Mouse (Mus musculus) kidney, adult 8-10 months (tissue): Measurements from ENCODE around the gene Crybg3.

ENCODE experiments used
- DNase-seq, 2 experiments: peaks; one replicate each; pipeline ENCODE4 v3.0.0; 2022

Gene Crybg3

DNA sequence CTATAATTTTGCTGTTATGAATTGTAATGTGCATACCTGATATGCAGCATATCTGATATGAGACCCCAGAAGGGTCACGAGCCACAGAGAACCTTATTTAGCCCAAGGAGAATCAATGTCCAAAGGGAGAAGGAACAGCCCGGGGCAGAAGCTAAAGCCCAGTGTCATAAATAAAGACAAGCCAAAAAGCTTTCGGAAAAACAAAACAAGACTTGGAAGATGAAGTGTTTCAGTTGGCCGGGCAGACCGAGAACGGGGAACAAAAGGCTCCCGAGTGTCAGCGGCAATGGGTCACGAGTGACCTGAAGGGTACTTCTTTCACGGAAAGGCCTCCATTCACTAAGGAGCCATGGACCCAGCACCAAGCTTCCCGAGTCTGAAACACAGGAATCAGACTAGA, 26.8 kb downstream of the Crybg3 start:
- DNase-seq, result no peak

DNA sequence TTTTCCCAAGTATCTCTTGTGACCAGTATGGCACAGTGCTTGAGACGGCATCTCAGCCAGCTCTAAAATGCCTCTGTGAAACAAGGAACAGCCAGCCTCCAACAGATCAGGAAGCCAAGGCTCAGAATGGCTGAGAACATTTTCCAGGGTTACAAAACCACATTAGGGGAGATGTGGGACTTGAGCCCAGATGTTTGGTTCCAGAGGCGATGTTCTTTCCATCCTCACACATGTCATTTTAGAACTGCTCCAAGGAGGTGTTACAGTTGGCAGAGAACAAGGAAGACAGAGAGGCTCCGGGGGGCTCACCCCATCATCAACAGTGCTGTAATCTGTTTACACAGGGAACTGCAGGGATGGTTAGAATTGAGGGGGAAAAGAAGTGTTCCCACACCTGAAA, 28.1 kb downstream of the Crybg3 start:
- DNase-seq, result no peak

DNA sequence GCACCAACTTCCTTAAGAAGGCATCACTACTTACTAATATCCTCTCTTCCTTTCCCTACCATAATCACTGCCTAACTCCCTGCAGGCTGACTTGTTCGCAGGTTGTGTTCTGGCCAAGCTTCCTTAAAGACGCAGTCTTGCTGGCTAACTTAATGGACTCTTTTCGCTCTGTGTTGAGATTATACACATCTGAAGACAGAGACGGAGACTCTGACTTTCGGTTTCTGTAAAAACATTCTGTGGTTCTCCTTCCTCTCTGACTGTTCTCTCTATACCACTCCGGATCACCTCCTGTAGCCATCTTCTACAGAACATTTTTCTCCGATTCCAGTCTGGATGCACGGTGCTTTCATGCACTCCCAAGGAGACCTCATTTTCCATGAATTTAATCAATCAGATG, 30.0 kb downstream of the Crybg3 start:
- DNase-seq, result no peak

DNA sequence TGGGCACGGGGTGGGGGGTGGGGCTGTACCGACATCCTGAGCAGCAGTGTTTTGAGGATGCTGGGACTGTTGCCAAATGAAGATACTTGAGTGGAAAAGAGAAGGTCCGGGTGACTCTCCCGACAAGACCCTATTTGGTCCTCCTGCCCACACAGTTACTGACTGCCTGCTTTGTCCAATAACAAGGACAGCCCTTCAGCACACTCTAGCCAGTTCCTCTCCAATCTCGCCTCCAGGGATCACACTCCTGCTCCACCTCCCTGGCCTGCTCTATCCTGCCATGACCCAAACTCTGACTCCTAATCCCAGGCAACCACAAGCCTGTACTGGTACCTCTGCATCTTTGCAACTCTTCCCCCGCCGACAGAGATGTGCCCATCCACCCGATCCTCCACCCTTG, 30.9 kb downstream of the Crybg3 start:
- DNase-seq, result no peak

DNA sequence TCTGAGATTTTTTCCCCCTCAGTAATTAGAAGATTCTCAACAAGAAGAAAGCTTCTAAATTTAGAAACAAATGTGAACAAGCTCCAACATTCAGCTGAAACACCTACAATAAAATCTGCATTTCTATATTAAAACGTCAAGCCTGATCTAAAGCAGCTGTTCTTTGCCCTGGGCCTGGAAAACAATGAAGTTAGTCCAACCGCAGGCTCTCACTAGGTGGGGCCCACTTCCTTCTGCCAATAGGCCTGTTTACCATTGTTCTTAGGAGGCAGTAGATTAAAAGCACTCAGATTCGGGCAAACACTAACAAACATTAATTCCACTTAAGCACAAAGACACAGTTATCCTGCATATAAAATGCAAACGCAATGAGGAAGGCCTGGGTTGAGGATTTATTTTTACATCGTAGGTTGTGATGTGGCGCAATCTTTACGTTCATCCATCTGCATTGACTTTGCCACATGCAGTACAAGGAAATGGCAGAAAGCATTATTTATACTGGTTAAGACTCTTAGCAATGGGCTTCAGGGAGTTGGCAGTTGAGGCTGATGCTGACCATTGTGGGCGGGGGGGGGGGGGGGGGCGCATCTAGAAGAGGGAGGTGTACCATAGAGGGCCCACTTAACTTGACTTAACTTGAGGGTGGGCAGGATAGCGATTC, 32.9 kb downstream of the Crybg3 start:
- DNase-seq, result no peak

DNA sequence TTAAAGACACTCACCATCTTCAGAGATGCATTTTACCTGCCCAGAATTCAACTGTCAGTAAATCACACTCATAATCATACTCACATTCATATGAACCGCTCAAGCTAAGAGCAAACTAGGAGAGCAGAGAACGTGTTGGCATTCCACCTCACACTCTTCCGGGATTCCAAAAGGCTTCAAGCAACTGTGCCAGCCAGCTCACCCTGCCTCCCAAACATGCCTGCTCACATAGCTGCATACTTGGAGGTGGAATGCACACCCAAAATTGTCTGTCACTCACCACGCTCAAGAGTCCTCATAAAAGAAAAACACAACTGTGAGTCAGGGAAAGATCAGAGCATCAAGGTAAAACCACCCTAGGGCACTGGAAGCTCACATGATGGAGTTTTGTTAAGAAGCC, 34.3 kb downstream of the Crybg3 start:
- DNase-seq, result no peak

DNA sequence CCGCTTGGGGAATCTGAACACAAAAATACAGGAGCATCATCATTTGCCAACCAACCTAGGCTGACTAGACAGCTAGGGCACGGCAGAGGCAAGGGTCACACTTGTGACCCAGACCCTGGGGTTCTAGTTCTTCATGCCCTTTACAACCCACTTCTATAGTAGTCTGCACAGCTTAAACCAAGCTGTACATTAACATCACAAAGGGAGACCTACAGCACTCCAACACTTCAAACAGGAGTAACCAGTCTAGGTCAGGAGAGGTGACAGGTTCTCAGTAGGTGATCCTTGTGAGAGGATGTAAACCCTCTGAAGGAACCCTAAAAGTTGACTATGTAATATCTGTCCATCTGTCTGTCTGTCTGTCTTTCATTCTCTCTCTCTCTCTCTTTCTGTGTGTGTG, 35.1 kb downstream of the Crybg3 start:
- no peak for DNase-seq

DNA sequence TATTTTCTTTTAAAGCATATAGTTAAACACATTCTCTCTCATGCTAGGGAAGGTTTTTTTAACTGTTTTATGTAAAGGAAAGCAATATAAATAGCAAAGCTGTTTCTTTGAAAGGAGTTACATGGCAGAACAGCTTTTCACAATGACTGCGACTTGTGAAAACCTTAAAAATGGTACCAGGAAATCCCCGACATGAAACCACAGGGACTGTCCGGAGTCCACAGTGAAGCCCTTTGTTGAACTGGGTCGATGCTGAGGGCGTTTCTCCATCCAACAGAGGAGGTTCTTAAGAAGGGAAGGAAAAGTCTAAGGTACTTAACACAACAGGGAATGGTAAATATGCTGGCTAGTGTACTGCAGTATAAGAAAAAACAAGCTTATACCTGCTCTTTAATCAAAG, 36.8 kb downstream of the Crybg3 start:
- no peak for DNase-seq

DNA sequence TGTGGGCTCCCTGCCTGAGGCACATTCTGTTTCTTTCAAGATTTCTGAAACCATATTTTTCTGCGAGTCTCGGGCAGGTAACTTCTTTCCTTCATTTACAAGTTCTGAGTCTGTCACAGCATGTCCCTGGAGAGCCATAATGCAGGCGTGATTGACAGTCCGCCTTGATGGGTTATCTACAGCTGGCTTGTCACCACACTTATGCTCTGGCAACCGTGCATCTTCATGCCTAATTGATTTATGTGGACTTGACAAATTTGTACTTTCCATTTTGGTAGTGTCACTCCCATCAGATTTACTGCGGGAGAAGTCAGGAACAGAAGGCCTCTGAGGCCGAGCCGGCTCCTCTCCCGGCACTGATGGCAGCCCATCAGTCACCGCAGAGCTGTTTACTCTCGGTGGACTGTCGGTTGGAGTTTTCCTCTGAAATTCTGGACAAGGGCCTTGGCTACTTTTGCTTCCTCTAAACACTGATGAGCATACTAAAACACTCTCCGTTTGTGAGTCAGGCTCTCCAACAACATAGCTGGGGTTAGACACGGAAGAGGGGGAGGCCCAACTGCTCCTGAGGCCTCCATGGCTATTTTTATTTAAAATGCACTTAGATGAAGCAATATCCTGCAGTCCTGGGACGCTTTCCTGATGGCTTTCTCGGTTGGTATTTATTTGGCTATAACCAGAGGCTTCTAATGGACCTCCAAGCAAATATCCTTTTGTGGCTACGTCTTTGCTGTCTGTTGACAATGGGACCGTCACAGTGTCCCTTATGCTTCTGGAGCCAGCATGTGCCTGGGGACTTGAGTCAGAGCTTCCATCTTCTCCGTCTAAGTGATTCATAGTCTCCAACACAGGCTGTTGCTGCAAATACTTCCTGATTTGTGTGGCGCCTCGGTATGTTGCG, 41.2 kb downstream of the Crybg3 start:
- peak; percentile 17 to 43 for DNase-seq

DNA sequence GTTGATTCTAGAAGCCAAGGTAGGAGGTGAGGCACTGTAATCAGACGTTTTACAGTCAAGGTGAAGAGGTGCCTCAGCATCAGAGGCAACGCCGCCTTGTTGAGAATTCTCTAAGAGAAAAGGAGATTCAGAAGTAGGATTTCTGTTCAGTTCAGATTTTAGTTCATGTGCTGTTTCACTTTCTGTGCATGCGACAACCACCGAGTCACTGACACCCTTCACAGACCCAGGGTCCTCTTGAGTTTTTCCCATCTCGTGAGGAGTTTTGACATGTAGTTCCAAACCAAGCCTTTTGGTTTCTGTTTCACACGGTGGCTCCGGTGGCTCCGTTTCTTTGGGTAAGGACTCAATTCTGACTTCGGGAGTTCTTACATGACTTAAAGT, 41.9 kb downstream of the Crybg3 start:
- no peak for DNase-seq

DNA sequence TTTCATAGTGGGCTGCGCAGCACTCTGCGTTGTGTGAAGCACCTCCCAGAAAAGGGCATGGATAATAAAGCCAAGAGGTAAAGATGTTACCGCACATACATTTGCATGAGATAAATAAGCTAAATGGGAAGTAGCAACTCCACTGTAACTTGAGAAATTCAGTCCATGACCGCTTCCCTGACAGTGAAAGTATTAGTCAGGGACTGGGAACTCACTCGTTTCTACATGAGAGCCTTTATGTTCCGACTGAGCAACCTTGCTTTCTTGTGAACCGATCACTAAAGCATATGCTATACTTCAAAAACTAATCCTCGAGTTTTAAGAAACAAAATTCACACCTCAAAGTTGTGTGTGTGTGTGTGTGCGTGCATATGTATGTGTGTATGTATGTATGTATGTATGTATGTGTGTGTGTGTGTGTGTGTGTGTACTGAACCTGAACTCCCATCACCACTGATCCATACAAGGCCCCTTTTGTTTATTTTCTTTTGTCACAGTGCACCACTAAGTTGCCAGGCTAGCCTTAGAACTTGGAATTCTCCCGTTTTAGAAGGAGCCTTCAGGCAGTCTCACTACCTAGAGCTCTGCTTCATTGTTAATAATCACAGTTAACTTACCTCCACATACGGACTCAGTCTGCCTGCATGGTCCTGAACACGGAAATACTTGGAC, 47.2 kb downstream of the Crybg3 start:
- DNase-seq, result no peak

DNA sequence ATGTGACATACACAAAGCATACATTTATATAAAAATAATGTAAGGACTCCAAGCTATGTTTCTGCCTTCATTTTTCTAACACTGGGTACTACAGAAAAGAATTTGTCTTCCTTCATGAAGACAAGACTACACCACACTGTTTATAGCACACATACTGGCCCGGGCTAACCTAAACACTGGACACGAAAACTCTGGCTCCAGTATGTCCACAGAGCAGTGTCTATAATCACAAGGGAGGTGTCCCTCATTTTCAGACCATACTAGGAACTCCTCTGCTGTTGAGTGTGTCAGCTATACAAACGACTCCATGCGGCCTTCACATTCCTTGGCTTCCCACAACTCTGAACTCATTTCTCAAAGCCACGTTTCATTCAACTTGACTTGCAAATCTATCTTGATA, 49.3 kb downstream of the Crybg3 start:
- no peak for DNase-seq

DNA sequence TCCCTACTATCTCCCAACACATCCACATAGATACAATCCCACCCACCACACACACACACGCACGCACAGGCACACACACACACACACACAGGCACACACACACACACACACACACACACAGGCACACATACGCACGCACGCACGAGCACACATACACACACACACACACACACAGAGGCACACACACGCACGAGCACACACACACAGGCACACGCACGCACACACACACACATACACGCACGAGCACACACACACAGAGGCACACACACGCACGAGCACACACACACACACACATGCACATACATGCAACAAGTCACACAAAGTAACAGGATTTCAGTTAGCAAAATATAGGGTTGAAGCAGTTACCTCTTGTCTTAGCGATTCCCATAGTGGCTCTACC, 51.1 kb downstream of the Crybg3 start:
- no peak for DNase-seq

DNA sequence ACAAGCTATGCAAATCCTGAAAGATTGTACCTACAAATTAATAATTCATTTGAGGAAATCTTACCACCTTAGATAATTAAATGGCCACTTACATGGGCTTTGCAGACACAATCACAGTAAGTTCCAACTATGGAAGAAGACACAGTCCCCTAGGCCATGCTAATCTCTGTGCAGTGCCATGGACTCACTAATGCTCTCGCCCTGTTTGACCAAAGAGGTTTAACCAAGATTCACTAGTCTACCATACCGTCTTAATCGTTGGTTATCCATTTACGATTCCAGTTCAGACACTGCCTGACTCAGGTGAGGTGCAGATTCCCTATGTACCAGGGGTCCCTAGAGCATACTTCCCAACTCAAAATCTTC, 52.2 kb downstream of the Crybg3 start:
- DNase-seq, result no peak

DNA sequence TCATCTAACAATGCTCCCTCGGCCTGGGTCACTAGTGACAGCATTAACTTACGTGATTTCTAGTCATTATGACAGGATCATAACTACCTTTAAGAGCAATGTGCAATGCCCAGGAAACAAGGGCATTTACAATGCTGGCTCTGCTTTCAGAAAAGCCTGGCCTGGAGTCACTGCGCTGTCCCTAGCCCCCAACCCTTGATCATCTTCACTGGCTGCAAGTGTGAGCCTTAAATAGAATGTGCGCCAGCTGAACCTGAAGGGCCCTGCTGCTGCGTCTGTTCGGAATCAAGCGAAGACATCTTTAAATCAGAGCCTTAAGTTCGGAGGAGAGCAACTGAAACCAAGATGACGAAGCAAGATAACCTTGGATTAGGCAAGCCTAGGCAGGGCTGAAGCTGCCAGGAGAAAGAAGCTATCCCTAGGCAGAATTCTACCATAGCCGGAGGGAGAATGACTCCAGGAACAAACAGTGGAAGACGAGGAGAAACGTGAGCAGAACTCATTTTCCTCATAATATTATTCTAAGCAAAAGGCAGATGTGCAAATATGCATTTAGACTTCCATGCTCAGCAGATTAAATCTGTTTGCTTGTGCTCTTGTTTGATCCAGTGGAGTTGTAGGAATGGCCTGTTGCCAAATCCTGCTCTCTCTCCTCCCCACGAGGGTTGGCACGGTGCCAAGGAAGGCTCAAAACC, 52.7 kb downstream of the Crybg3 start:
- DNase-seq, result peak; percentile 60 to 79

DNA sequence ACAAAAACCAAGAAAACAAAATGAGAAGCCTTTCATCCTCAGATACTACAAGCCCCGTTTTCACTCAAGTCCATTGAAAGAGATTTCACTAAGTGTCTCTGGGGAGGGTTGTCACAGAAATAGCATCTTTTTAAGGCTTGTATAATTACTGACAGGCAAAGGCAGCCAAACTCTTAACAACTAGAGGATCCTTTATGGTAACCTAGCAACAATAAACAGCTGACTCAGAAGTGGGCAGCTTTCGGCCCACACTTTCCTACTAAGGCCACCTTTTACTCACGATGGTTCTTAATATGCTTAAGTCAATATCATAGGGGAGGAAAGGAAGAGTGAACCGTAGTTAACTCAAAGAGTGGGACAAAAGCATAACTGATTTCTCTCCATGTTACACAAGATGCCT, 53.3 kb downstream of the Crybg3 start:
- no peak for DNase-seq

DNA sequence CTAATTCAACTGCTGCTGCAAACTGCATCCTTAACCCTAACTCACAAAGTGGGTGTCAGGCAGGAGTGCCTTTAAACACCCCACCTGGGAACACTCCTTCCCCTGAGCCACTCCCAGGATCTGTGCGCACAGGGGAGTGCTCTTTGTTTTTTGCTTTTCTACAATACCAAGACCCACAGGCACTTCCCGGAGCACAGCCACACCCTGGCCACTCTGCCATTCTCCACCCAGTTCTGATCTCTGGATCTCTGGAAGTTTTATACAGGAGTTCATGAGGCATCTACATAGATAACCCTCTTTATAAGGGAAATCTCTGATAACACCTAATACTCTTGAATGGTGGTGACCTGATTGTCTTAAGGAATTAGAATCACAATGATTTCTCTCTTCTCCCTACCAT, 55.4 kb downstream of the Crybg3 start:
- DNase-seq, result no peak

DNA sequence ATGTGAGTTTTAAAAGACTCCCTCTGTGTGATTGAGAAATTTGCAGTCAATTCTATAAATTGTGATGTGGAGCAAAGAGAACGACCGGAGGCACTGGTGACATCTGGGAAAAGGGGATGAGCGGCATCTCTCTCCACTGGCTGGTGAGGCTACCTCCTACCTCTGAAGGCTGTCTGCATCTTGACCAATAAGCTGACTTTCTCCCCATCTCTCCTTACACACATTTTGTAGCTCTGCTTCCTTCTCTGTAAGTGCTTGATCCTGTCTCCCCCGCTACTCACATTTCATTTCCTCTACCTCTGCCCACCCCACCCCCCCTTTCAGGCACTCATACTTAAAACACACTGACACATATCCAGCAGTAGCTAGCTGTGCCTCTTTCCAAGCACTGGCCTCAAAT, 59.4 kb downstream of the Crybg3 start:
- no peak for DNase-seq

DNA sequence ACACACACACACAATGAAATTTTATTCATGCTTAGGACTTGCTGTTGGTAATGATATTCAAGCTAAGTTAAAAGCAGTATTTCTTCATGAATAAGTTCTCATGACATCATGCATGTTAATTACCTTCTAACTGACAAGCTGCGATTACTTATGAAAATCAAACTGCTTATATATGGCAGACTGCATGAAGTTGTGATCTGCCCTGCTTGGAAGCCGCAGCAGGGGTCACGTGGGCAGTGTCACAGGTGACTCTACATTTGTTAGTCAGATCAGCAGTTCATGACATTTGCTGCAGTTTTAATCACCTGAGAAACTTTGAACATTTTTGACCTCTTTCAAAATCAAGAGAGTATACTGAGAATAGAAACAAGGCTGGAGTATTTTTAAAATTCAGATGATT, 59.8 kb downstream of the Crybg3 start:
- DNase-seq, result no peak

DNA sequence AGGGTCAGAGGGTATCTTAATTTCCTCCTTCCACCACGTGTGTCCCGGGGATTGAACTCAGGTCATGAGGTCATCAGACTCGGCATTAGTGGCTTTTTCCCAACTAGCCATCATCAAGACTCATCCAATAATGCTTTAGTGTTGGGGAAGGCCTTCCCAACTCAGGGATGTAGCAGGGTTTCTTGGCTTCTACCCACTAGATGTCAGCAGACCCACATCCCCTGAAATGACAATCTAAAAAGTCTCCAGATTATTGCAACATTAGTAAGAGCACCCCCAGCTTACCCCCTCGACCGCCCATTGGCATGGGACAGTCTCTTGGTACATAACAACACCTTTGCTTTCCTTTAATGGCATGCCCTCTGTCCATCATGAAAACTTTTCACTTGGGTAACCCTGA, 65.1 kb downstream of the Crybg3 start:
- no peak for DNase-seq

DNA sequence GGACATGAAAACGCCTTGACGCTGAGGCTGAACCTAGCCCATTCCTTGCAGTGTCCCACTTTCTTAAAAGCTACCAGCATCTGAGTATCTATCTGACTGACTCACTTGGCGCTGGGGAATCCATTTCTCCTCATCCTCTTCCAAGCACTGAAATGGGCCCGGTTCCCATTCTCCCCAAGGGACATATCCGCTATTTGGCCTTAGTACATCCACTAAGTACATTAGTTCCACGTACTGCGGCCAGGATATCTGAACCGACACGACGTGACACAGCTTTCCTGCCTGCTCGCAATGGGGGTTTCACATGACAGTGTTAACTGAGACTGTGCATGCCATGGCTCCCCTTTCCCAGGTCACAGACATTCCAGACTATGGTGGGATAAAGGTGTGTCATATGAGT, 66.4 kb downstream of the Crybg3 start:
- DNase-seq, result no peak

DNA sequence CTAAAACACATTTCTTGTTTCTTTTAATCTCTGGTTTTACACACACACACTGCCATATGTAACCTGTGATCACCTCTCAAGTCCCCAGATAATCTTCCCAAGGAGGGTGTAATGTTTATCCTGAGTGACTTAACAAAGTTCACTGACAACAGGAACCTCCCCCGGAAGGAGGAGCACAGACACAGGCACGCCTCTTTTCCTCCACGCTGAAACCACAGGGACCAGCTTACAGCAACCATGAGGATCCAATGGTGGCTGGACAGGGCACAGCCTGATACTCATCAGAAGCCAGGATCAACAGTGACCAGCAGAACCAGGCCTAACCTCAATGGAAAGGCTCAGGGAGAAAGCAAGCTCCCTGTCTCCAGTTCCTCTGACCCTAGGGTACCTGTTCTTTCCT, 68.2 kb downstream of the Crybg3 start:
- DNase-seq, result no peak

DNA sequence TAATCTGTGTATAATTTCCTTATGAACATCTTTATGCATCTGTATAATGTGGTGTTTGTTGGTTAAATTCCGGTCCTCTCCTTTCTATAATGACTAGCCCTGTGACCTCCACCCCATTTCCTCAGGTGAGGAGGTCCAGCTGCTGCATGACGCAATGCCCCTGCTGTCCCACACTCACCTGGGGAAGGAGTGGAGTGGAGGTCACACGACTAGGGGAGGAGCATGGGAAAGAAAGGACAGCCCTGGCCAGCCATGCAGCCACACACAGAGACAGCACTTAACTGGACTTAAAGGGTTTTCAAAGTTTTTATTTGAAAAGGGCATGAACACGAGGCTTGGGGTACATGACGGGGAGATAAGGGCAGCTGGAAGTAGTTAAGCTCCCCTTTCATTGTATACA, 69.5 kb downstream of the Crybg3 start:
- no peak for DNase-seq

DNA sequence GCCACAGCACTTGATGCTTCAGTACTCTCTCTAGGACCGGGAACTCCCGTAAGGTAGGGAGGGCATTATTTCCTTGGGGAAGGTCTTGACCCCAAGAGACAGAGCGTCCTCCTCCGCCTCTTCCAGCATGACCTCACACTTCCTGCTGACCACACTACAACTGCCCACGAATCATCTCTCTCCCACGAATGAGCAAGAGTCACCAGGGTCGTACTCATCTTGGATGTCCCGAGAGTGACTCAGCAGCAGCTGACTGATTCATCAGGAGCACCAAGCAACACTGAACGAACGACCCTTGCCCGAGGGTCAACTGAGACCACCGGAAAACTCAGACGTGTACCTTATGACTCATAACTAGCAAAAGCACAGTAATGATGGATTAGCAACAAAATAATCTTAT, 71.2 kb downstream of the Crybg3 start:
- no peak for DNase-seq
